Mouse (Mus musculus): ENCODE results near the gene Ly86. TPM values are rescaled to one million over a fixed set of nuclear protein-coding genes. Genes with fewer than 3 reads are reported as not detected.

The Ly86 gene
- polyA plus RNA-seq (2012; ENCODE audit: insufficient read depth, low replicate concordance), result not detected in 2 replicates

DNA sequence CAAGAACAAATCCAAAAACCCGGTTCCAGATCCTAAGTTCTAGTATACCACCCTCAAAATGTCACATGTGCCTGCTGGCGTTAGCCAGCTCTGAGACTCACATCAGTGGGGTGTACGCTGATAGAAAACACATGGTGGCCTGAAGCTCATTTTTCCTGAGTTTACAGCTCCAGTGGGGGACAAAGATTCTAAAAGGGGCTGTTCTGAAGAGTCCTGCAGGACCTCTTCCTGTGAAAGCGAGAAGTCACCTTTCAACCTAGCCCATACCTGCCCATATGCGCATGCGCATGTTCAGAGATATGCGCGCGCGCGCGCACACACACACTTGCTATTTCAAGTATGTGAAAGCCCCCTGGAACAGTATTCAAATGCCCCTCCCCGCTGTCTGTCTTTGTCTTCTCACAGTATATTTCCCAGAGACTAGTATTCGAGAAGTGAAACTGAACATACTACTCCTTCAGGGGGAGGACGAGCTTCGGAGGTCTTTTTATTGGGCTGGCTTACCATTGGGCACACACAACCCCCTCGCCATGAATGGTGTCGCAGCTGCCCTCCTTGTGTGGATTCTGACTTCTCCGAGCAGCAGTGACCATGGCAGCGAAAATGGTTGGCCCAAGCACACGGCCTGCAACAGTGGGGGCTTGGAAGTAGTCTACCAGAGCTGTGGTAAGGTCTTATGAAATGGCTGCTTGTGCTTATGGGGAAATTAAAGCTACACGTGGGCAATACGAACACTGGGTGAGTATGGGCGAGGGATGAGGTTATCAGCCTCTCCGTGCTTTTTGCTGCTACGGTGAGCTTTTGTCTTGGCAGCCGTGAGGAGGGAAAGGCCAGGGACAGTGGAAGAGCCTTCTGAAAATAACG, at the start of gene Ly86:
TSS of gene Ly86 (plus strand) at position 300 of the 864 bp plus-strand sequence.
- H3K4me1 ChIP-seq, result peaks cover 10% of the 10 kb centered on the region

GRCm38 (mm10) chr13:37297886-37298285, 47.1 kb upstream of the Ly86 start:
- TF ChIP-seq GATA1 (IDR thresholded peaks at IDR 0.05; ENCODE audit: borderline replicate concordance, low read length), result no peak
- no peak for TF ChIP-seq FLI1 (IDR thresholded peaks at IDR 0.05; ENCODE audit: low read length)
- no peaks in the 10 kb centered on the region for H3K27me3 ChIP-seq (replicated peaks)
- peaks cover 25% of the 10 kb centered on the region for H3K4me1 ChIP-seq
- H3K4me3 ChIP-seq (replicated peaks), result no peak overlapping the region
- H3K9me3 ChIP-seq, result no peaks in the 10 kb centered on the region
- H3K36me3 ChIP-seq (replicated peaks; ENCODE audit: low read length), result no peaks in the 10 kb centered on the region

More for the DNA sequence above, at the start of gene Ly86:
- H3K4me3 ChIP-seq (replicated peaks), result peak within 1 kb of the TSS; percentile 42
- H3K27me3 ChIP-seq (replicated peaks), result peaks cover 6% of the 10 kb centered on the region
- 0 out of 2 replicates have a peak, but pooled peaks cover under 1% of the 10 kb centered on the region for H3K9me3 ChIP-seq
- H3K36me3 ChIP-seq (replicated peaks; ENCODE audit: low read length), result no peaks in the 10 kb centered on the region
- no peak for TF ChIP-seq FLI1 (IDR thresholded peaks at IDR 0.05; ENCODE audit: low read length)
- no peak for TF ChIP-seq GATA1 (IDR thresholded peaks at IDR 0.05; ENCODE audit: borderline replicate concordance, low read length)

GRCm38 (mm10) chr13:37298856-37299255, 46.2 kb upstream of the Ly86 start:
- no peaks in the 10 kb centered on the region for H3K27me3 ChIP-seq (replicated peaks)
- no peaks in the 10 kb centered on the region for H3K9me3 ChIP-seq
- H3K4me1 ChIP-seq, result peaks cover 25% of the 10 kb centered on the region
- H3K4me3 ChIP-seq (replicated peaks), result no peak overlapping the region
- TF ChIP-seq GATA1 (IDR thresholded peaks at IDR 0.05; ENCODE audit: borderline replicate concordance, low read length) (no peak), FLI1 (IDR thresholded peaks at IDR 0.05; ENCODE audit: low read length) (no peak)
- H3K36me3 ChIP-seq (replicated peaks; ENCODE audit: low read length), result no peaks in the 10 kb centered on the region

DNA sequence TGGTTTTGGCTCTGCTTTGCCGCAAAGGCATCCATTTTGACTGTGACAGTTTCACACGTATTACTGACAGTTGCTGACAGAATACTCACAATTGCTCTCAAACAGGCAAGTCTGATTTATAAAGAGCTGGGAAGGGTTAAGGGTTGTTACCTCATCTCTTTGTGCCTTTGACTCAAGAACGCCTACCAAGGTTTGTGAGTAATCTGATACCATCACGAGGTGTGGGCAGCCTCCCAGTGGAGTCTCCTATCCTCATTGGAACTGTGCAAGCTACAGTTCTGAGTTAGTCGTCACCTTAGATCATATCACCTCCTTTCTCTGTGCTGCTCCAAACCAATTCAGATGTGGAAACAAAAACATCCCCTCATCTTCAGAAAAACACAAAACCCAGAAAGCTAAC, 42.1 kb upstream of the Ly86 start:
- Histone ChIP-seq H3K9me3 (no peaks in the 10 kb centered on the region), H3K36me3 (replicated peaks; ENCODE audit: low read length) (no peaks in the 10 kb centered on the region), H3K4me3 (replicated peaks) (no peak overlapping the region), H3K4me1 (peaks cover 26% of the 10 kb centered on the region), H3K27me3 (replicated peaks) (no peaks in the 10 kb centered on the region)
- no peak for TF ChIP-seq GATA1 (IDR thresholded peaks at IDR 0.05; ENCODE audit: borderline replicate concordance, low read length)
- no peak for TF ChIP-seq FLI1 (IDR thresholded peaks at IDR 0.05; ENCODE audit: low read length)

DNA sequence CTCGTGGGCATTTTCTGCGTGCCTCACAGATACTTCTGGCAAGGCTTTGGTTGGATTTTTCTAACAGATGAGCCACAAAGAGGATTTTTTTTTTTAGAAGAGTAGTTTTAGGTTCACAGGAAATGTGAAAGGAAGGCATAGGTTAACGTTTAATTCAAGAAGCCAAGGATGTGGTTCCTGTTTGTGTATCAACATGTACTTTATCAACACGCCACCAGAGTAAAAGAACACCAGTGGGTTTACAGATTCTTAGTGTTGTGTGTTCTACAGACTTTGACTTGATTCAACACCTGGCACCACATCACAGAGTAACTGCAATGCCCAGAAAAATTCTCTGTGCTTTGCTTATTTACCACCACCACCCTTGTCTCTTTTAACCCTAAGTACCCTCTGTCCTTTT, 37.0 kb upstream of the Ly86 start:
- peaks cover 5% of the 10 kb centered on the region for H3K27me3 ChIP-seq (replicated peaks)
- no peaks in the 10 kb centered on the region for H3K36me3 ChIP-seq (replicated peaks; ENCODE audit: low read length)
- H3K4me1 ChIP-seq, result peaks cover 48% of the 10 kb centered on the region
- H3K4me3 ChIP-seq (replicated peaks), result no peak overlapping the region
- TF ChIP-seq GATA1 (IDR thresholded peaks at IDR 0.05; ENCODE audit: borderline replicate concordance, low read length), result no peak
- no peak for TF ChIP-seq FLI1 (IDR thresholded peaks at IDR 0.05; ENCODE audit: low read length)
- H3K9me3 ChIP-seq, result no peaks in the 10 kb centered on the region

DNA sequence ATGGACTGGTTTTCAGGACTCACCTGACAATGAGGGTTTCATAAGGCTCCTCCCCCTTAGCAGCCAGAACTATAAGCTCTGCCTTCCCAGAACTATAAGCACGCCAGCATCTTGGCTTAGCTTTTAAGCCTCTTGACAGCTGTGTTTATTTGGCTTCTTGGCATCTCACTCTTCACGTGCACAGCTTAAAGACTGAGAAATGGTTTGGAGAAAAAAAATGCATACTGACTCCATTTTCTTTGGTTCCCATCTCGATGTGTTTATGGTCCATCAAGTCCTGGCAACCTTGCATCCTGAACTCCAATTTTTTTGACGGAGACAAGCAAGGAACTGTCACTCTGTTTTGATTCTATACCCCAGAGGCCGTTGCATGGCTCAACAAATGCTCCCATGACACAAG, 35.7 kb upstream of the Ly86 start:
- Histone ChIP-seq H3K9me3 (no peaks in the 10 kb centered on the region), H3K27me3 (replicated peaks) (peaks cover 9% of the 10 kb centered on the region), H3K36me3 (replicated peaks; ENCODE audit: low read length) (no peaks in the 10 kb centered on the region), H3K4me1 (peaks cover 52% of the 10 kb centered on the region), H3K4me3 (replicated peaks) (no peak overlapping the region)
- TF ChIP-seq GATA1 (IDR thresholded peaks at IDR 0.05; ENCODE audit: borderline replicate concordance, low read length), result no peak
- no peak for TF ChIP-seq FLI1 (IDR thresholded peaks at IDR 0.05; ENCODE audit: low read length)

- TF ChIP-seq GATA1 (IDR thresholded peaks at IDR 0.05; ENCODE audit: borderline replicate concordance, low read length) (no peak), FLI1 (IDR thresholded peaks at IDR 0.05; ENCODE audit: low read length) (no peak)
These were observed 34.7 kb upstream of the Ly86 start for GRCm38 (mm10) chr13:37310331-37310730.

GRCm38 (mm10) chr13:37311555-37312221, 33.3 kb upstream of the Ly86 start:
- H3K4me1 ChIP-seq, result peaks cover 47% of the 10 kb centered on the region
- no peaks in the 10 kb centered on the region for H3K36me3 ChIP-seq (replicated peaks; ENCODE audit: low read length)
- peaks cover 17% of the 10 kb centered on the region for H3K27me3 ChIP-seq (replicated peaks)
- H3K4me3 ChIP-seq (replicated peaks), result no peak overlapping the region
- peaks cover 4% of the 10 kb centered on the region; the same call in 1 of the 2 replicates for H3K9me3 ChIP-seq
- TF ChIP-seq GATA1 (IDR thresholded peaks at IDR 0.05; ENCODE audit: borderline replicate concordance, low read length), result no peak
- no peak for TF ChIP-seq FLI1 (IDR thresholded peaks at IDR 0.05; ENCODE audit: low read length)

More at GRCm38 (mm10) chr13:37310331-37310730, 34.7 kb upstream of the Ly86 start:
- Histone ChIP-seq H3K4me1 (peaks cover 52% of the 10 kb centered on the region), H3K27me3 (replicated peaks) (peaks cover 13% of the 10 kb centered on the region), H3K4me3 (replicated peaks) (no peak overlapping the region), H3K9me3 (peaks cover 4% of the 10 kb centered on the region; the same call in 1 of the 2 replicates), H3K36me3 (replicated peaks; ENCODE audit: low read length) (no peaks in the 10 kb centered on the region)

DNA sequence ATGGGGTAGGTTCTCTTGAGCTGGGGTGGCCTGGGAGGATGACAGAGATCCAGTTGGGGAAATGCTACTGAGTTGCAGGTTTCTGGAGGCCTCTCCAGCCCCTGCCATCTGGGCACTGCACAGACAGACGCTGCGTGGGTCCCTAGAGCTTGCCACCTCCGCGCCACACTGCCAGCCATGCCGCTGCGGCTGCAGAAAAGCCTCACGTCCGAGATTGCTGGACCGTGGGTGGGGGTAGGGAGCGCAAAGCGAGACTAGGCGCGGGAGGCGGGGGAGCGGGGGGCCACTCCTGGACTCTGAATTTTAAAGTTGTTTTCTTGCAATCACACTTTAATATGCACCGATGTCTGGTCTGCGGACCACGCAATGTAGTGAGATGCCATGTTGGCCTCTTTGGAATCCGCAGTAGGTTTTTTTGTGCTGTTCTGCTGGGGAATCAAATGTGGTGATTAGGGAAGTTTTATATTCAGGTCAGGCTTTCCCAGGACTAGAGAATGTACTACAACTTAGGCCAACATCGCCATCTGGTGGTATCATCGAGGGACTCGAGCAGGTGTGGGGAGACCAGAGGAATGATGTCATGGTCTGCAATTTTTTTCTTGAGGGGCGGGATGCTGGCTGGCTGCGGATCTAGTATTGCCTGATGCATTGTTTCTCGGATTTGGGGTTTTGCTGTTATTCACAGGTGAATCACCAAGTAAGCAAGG, 32.6 kb upstream of the Ly86 start:
- TF ChIP-seq FLI1 (IDR thresholded peaks at IDR 0.05; ENCODE audit: low read length), result no peak
- TF ChIP-seq GATA1 (IDR thresholded peaks at IDR 0.05; ENCODE audit: borderline replicate concordance, low read length), result no peak
- peaks cover 22% of the 10 kb centered on the region for H3K27me3 ChIP-seq (replicated peaks)
- H3K4me3 ChIP-seq (replicated peaks), result peak overlapping the region; percentile 78
- no peaks in the 10 kb centered on the region for H3K36me3 ChIP-seq (replicated peaks; ENCODE audit: low read length)
- H3K9me3 ChIP-seq, result peaks cover 4% of the 10 kb centered on the region; the same call in 1 of the 2 replicates
- H3K4me1 ChIP-seq, result peaks cover 47% of the 10 kb centered on the region

All from megakaryocyte, embryonic 14.5 days (primary cell).